Mouse (Mus musculus): ENCODE measurements around the gene Kcnj3.

DNA sequence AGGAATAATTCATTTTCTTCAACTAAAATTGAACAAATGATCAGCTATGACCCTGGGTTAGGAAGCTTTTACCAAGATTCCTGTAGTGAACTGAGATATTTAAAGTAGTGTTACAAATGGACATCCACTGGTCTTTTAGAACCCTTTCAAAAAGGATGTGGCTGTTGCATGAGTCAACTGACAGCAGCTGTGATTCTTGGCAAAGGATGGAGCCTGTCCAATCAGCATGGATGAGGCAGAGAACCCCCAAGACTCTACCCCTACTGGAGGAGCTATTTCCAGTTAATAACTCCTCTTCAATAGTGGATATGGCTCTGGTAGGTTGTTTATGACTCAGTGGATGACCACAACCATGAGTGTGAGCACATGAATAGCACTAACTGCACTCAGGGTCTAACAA, 81.5 kb downstream of the Kcnj3 start:
- TF ChIP-seq CTCF (conservative IDR thresholded peaks at IDR 0.05; ENCODE audit: low read length), result no peak
- TF ChIP-seq POU5F1 (IDR thresholded peaks at IDR 0.05; ENCODE audit: borderline replicate concordance, low read length), result no peak
- TF ChIP-seq NANOG (IDR thresholded peaks at IDR 0.05; ENCODE audit: borderline replicate concordance, low read length), result no peak
